Mouse (Mus musculus): Measurements from ENCODE around the gene St6galnac4. TPM values are rescaled to one million over a fixed set of nuclear protein-coding genes. Genes with fewer than 3 reads are reported as not detected.
A peak's percentile ranks its signal among the peaks of the same experiment; 100 is the strongest.

The St6galnac4 gene
- polyA plus RNA-seq, 1 experiment from 2014 or later, result 23.8 TPM

GRCm38 (mm10) chr2:32618051-32618450 lies 31.2 kb downstream of the St6galnac4 start:
- H3K4me3 ChIP-seq (ENCODE audit: low read depth, low read length), result no peak overlapping the region
- no peak for DNase-seq
- peaks cover 31% of the 10 kb centered on the region for H3K4me1 ChIP-seq (ENCODE audit: insufficient read depth)
- H3K27me3 ChIP-seq (ENCODE audit: insufficient read depth, low read length), result no peaks in the 10 kb centered on the region
- H3K9me3 ChIP-seq (ENCODE audit: low read depth, low read length), result 0 out of 2 replicates have a peak, but pooled peaks cover 4% of the 10 kb centered on the region
- no peak overlapping the region for H3K4me2 ChIP-seq
- no peak overlapping the region for H3K9ac ChIP-seq
- H3K36me3 ChIP-seq (ENCODE audit: insufficient read depth), result peaks cover 42% of the 10 kb centered on the region
- no peak overlapping the region for H3K27ac ChIP-seq (ENCODE audit: low read depth)
- no peak for TF ChIP-seq CTCF (IDR thresholded peaks at IDR 0.05; ENCODE audit: low read depth)
- no peak for ATAC-seq (ENCODE audit: insufficient read depth)
- WGBS, result 75% methylated on average over 9 of the region's 9 CpGs

GRCm38 (mm10) chr2:32620682-32621516 lies 34.0 kb downstream of the St6galnac4 start:
- peaks cover 26% of the 10 kb centered on the region for H3K36me3 ChIP-seq (ENCODE audit: insufficient read depth)
- peaks cover 42% of the 10 kb centered on the region for H3K4me1 ChIP-seq (ENCODE audit: insufficient read depth)
- peak overlapping the region; percentile 41 for H3K4me2 ChIP-seq
- DNase-seq (peak; percentile 80), ATAC-seq (ENCODE audit: insufficient read depth) (peak; percentile 70)
- WGBS, result 4% methylated on average over 4 of the region's 4 CpGs
- 0 out of 2 replicates have a peak, but pooled peaks cover 4% of the 10 kb centered on the region for H3K9me3 ChIP-seq (ENCODE audit: low read depth, low read length)
- peak overlapping the region; percentile 88 for H3K27ac ChIP-seq (ENCODE audit: low read depth)
- no peaks in the 10 kb centered on the region for H3K27me3 ChIP-seq (ENCODE audit: insufficient read depth, low read length)
- no peak overlapping the region for H3K4me3 ChIP-seq (ENCODE audit: low read depth, low read length)
- H3K9ac ChIP-seq, result no peak overlapping the region; the same call in 1 of the 2 replicates
- TF ChIP-seq CTCF (IDR thresholded peaks at IDR 0.05; ENCODE audit: low read depth), result no peak

GRCm38 (mm10) chr2:32621517-32621859 lies 34.6 kb downstream of the St6galnac4 start, which contains the start of gene Ak1:
Gene Ak1, plus strand, starts transcription at chr2:32621758.
- 0 out of 2 replicates have a peak, but pooled peaks cover 4% of the 10 kb centered on the region for H3K9me3 ChIP-seq (ENCODE audit: low read depth, low read length)
- no peaks in the 10 kb centered on the region for H3K27me3 ChIP-seq (ENCODE audit: insufficient read depth, low read length)
- peaks cover 44% of the 10 kb centered on the region for H3K4me1 ChIP-seq (ENCODE audit: insufficient read depth)
- no peak for TF ChIP-seq CTCF (IDR thresholded peaks at IDR 0.05; ENCODE audit: low read depth)
- H3K4me2 ChIP-seq, result peak within 1 kb of the TSS; percentile 41
- ATAC-seq (ENCODE audit: insufficient read depth) (no peak; the same call in 1 of the 2 replicates), DNase-seq (no peak)
- no peak within 1 kb of the TSS; the same call in 1 of the 2 replicates for H3K9ac ChIP-seq
- peak within 1 kb of the TSS; percentile 88 for H3K27ac ChIP-seq (ENCODE audit: low read depth)
- no peak within 1 kb of the TSS for H3K4me3 ChIP-seq (ENCODE audit: low read depth, low read length)
- WGBS, result 9% methylated on average over 7 of the region's 7 CpGs
- peaks cover 26% of the 10 kb centered on the region for H3K36me3 ChIP-seq (ENCODE audit: insufficient read depth)

- no peak for TF ChIP-seq CTCF (IDR thresholded peaks at IDR 0.05; ENCODE audit: low read depth)
- Histone ChIP-seq H3K4me1 (ENCODE audit: insufficient read depth) (peaks cover 42% of the 10 kb centered on the region), H3K4me2 (no peak overlapping the region), H3K27ac (ENCODE audit: low read depth) (peak overlapping the region; percentile 82), H3K9ac (0 out of 2 replicates have a peak overlapping the region, but pooled peaks have one; percentile 2), H3K27me3 (ENCODE audit: insufficient read depth, low read length) (no peaks in the 10 kb centered on the region), H3K36me3 (ENCODE audit: insufficient read depth) (0 out of 2 replicates have a peak, but pooled peaks cover 3% of the 10 kb centered on the region), H3K4me3 (ENCODE audit: low read depth, low read length) (no peak overlapping the region), H3K9me3 (ENCODE audit: low read depth, low read length) (no peaks in the 10 kb centered on the region)
- DNase-seq (no peak), ATAC-seq (ENCODE audit: insufficient read depth) (no peak)
- 63% methylated on average over 5 of the region's 5 CpGs for WGBS
These were observed 37.3 kb downstream of the St6galnac4 start for GRCm38 (mm10) chr2:32624111-32624748.

- DNase-seq (peak; percentile 86), ATAC-seq (ENCODE audit: insufficient read depth) (peak; percentile 28; the same call in 1 of the 2 replicates)
- H3K27me3 ChIP-seq (ENCODE audit: insufficient read depth, low read length), result no peaks in the 10 kb centered on the region
- peak overlapping the region; percentile 40 for H3K9ac ChIP-seq
- H3K4me2 ChIP-seq, result peak overlapping the region; percentile 58
- peaks cover 31% of the 10 kb centered on the region for H3K4me1 ChIP-seq (ENCODE audit: insufficient read depth)
- peak overlapping the region; percentile 24 for H3K4me3 ChIP-seq (ENCODE audit: low read depth, low read length)
- H3K9me3 ChIP-seq (ENCODE audit: low read depth, low read length), result no peaks in the 10 kb centered on the region
- H3K36me3 ChIP-seq (ENCODE audit: insufficient read depth), result no peaks in the 10 kb centered on the region
- 2% methylated on average over 13 of the region's 13 CpGs for WGBS
- peak overlapping the region; percentile 82 for H3K27ac ChIP-seq (ENCODE audit: low read depth)
- 0 out of 2 replicates have a peak, but pooled peaks have one; percentile 26 for TF ChIP-seq CTCF (IDR thresholded peaks at IDR 0.05; ENCODE audit: low read depth)
These were observed 38.4 kb downstream of the St6galnac4 start for GRCm38 (mm10) chr2:32625212-32625872.

GRCm38 (mm10) chr2:32625873-32626694 lies 39.2 kb downstream of the St6galnac4 start:
- Histone ChIP-seq H3K4me3 (ENCODE audit: low read depth, low read length) (no peak overlapping the region), H3K27me3 (ENCODE audit: insufficient read depth, low read length) (no peaks in the 10 kb centered on the region), H3K9ac (peak overlapping the region; percentile 40; the same call in 1 of the 2 replicates), H3K27ac (ENCODE audit: low read depth) (peak overlapping the region; percentile 82), H3K4me1 (ENCODE audit: insufficient read depth) (peaks cover 24% of the 10 kb centered on the region), H3K4me2 (peak overlapping the region; percentile 58), H3K36me3 (ENCODE audit: insufficient read depth) (no peaks in the 10 kb centered on the region), H3K9me3 (ENCODE audit: low read depth, low read length) (no peaks in the 10 kb centered on the region)
- DNase-seq (peak; percentile 47), ATAC-seq (ENCODE audit: insufficient read depth) (no peak)
- WGBS, result 29% methylated on average over 5 of the region's 5 CpGs
- no peak for TF ChIP-seq CTCF (IDR thresholded peaks at IDR 0.05; ENCODE audit: low read depth)

All from lung, embryonic 14.5 days (tissue).